Mouse (Mus musculus): ENCODE measurements around the gene N4bp2. TPM values are rescaled to one million over a fixed set of nuclear protein-coding genes. Genes with fewer than 3 reads are reported as not detected.

Gene N4bp2
- total and polyA plus RNA-seq, 3 experiments, result 2.4 to 11.1 (median 11.1) TPM

- Histone ChIP-seq H3K4me1 (ENCODE audit: control insufficient read depth, insufficient read depth, low read length) (no peaks in the 10 kb centered on the region), H3K27ac (no peak overlapping the region), H3K4me3 (no peak overlapping the region), H3K9ac (ENCODE audit: low read depth, low read length) (no peak overlapping the region), H3K27me3 (ENCODE audit: control insufficient read depth, insufficient read depth, low read length) (no peaks in the 10 kb centered on the region), H3K79me2 (replicated peaks; ENCODE audit: control insufficient read depth, insufficient read depth, low read length) (no peaks in the 10 kb centered on the region), H3K36me3 (ENCODE audit: control insufficient read depth, insufficient read depth, low read length) (no peaks in the 10 kb centered on the region; the same call in 1 of the 2 replicates)
- no peak for DNase-seq
- 95% methylated on average over 4 of the region's 4 CpGs for WGBS
- intact Hi-C loops (cut with DNase I), result no loop called here
- TF ChIP-seq POLR2A (IDR thresholded peaks at IDR 0.05; ENCODE audit: insufficient read depth, low read depth, low read length) (no peak), EP300 (IDR thresholded peaks at IDR 0.05; ENCODE audit: insufficient read depth, low read depth, low read length) (no peak), CTCF (IDR thresholded peaks at IDR 0.05) (no peak)
These were observed 63.2 kb downstream of the N4bp2 start for GRCm38 (mm10) chr5:65826476-65826875.

GRCm38 (mm10) chr5:65827102-65827501 is 63.8 kb downstream of the N4bp2 start:
- Histone ChIP-seq H3K4me3 (no peak overlapping the region), H3K36me3 (ENCODE audit: control insufficient read depth, insufficient read depth, low read length) (no peaks in the 10 kb centered on the region; the same call in 1 of the 2 replicates), H3K79me2 (replicated peaks; ENCODE audit: control insufficient read depth, insufficient read depth, low read length) (no peaks in the 10 kb centered on the region), H3K27me3 (ENCODE audit: control insufficient read depth, insufficient read depth, low read length) (no peaks in the 10 kb centered on the region), H3K27ac (no peak overlapping the region), H3K4me1 (ENCODE audit: control insufficient read depth, insufficient read depth, low read length) (no peaks in the 10 kb centered on the region), H3K9ac (ENCODE audit: low read depth, low read length) (no peak overlapping the region)
- DNase-seq, result no peak
- intact Hi-C loops (cut with DNase I), result no loop called here
- WGBS, result 85% methylated on average over 8 of the region's 8 CpGs
- TF ChIP-seq CTCF (IDR thresholded peaks at IDR 0.05), result no peak
- no peak for TF ChIP-seq POLR2A (IDR thresholded peaks at IDR 0.05; ENCODE audit: insufficient read depth, low read depth, low read length)
- TF ChIP-seq EP300 (IDR thresholded peaks at IDR 0.05; ENCODE audit: insufficient read depth, low read depth, low read length), result no peak

DNA sequence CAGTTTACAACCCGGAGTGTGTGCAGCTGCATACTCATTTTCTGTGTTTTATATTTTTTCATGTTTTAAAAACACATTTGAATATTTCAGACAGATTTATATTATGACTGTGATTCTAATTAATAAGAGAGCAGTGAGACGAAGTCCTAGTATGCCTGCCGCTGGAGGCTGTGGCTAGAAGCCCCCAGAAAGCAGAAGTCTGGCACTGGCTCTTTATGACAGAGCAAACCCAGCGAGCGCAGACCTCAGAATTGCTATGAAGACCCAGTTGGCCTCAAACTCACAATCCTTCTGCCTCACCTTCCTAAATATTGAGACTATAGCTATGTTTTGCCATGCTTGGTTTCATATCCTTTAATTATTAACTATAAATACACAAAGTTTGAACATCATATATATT is 64.9 kb downstream of the N4bp2 start:
- H3K27me3 ChIP-seq (ENCODE audit: control insufficient read depth, insufficient read depth, low read length), result no peaks in the 10 kb centered on the region
- H3K4me3 ChIP-seq, result no peak overlapping the region
- H3K36me3 ChIP-seq (ENCODE audit: control insufficient read depth, insufficient read depth, low read length), result no peaks in the 10 kb centered on the region; the same call in 1 of the 2 replicates
- H3K9ac ChIP-seq (ENCODE audit: low read depth, low read length), result no peak overlapping the region
- no peaks in the 10 kb centered on the region for H3K4me1 ChIP-seq (ENCODE audit: control insufficient read depth, insufficient read depth, low read length)
- intact Hi-C loops (cut with DNase I), result no loop called here
- H3K79me2 ChIP-seq (replicated peaks; ENCODE audit: control insufficient read depth, insufficient read depth, low read length), result no peaks in the 10 kb centered on the region
- no peak for TF ChIP-seq CTCF (IDR thresholded peaks at IDR 0.05)
- TF ChIP-seq EP300 (IDR thresholded peaks at IDR 0.05; ENCODE audit: insufficient read depth, low read depth, low read length), result no peak
- no peak for TF ChIP-seq POLR2A (IDR thresholded peaks at IDR 0.05; ENCODE audit: insufficient read depth, low read depth, low read length)
- DNase-seq, result no peak
- WGBS, result 98% methylated on average over 5 of the region's 5 CpGs
- H3K27ac ChIP-seq, result no peak overlapping the region

DNA sequence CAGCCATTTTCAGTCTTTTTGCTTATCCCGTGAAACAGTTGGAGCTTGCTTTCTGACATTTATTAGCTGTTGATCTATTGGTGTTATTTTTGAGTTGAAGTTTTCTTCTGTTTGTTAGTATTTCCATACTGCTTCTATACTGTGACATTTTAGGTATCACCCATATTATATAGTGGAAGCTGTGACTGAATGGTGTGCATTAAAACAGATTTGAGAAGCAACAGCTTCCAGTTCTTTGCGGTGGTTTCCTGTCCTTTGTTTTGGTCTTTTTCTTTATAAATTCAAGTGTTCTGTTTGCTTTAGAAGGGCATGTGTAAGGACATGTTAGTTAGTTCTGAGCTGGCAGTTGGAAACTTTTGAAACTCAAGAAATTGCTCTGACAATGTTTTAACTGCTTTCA is 65.7 kb downstream of the N4bp2 start:
- Histone ChIP-seq H3K79me2 (replicated peaks; ENCODE audit: control insufficient read depth, insufficient read depth, low read length) (no peaks in the 10 kb centered on the region), H3K27ac (no peak overlapping the region), H3K36me3 (ENCODE audit: control insufficient read depth, insufficient read depth, low read length) (no peaks in the 10 kb centered on the region; the same call in 1 of the 2 replicates), H3K4me1 (ENCODE audit: control insufficient read depth, insufficient read depth, low read length) (no peaks in the 10 kb centered on the region), H3K4me3 (no peak overlapping the region), H3K9ac (ENCODE audit: low read depth, low read length) (no peak overlapping the region), H3K27me3 (ENCODE audit: control insufficient read depth, insufficient read depth, low read length) (no peaks in the 10 kb centered on the region)
- DNase-seq, result no peak
- WGBS, result 54% methylated on average over 2 of the region's 2 CpGs
- TF ChIP-seq EP300 (IDR thresholded peaks at IDR 0.05; ENCODE audit: insufficient read depth, low read depth, low read length) (no peak), CTCF (IDR thresholded peaks at IDR 0.05) (no peak), POLR2A (IDR thresholded peaks at IDR 0.05; ENCODE audit: insufficient read depth, low read depth, low read length) (no peak)
- intact Hi-C loops (cut with DNase I), result no loop called here

- DNase-seq, result no peak
- Histone ChIP-seq H3K4me1 (ENCODE audit: control insufficient read depth, insufficient read depth, low read length) (no peaks in the 10 kb centered on the region), H3K4me3 (no peak overlapping the region), H3K27me3 (ENCODE audit: control insufficient read depth, insufficient read depth, low read length) (no peaks in the 10 kb centered on the region), H3K36me3 (ENCODE audit: control insufficient read depth, insufficient read depth, low read length) (no peaks in the 10 kb centered on the region), H3K27ac (no peak overlapping the region), H3K79me2 (replicated peaks; ENCODE audit: control insufficient read depth, insufficient read depth, low read length) (no peaks in the 10 kb centered on the region), H3K9ac (ENCODE audit: low read depth, low read length) (no peak overlapping the region)
- peak; percentile 18; the same call in 1 of the 2 replicates for TF ChIP-seq CTCF (IDR thresholded peaks at IDR 0.05)
- TF ChIP-seq POLR2A (IDR thresholded peaks at IDR 0.05; ENCODE audit: insufficient read depth, low read depth, low read length), result no peak
- WGBS, result 72% methylated on average over 11 of the region's 11 CpGs
- intact Hi-C loops (cut with DNase I), result no loop called here
These were observed 68.7 kb downstream of the N4bp2 start for GRCm38 (mm10) chr5:65831917-65832618.

DNA sequence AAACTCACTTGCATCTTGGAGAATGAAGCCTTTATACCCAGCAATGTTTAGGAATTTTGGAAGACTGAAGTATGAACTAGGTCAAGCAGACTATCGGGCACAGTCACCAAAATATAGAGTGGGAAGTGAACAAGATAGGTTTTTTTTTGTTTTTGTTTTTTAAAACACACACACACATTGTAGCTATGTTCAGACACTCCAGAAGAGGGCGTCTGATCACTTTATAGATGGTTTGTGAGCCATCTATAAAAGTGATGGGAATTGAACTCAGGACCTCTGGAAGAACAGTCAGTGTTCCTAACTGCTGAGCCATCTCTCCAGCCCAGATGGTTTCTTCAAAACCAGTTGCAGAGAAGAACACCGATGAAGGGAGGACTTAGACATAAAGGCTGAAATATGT is 69.8 kb downstream of the N4bp2 start:
- TF ChIP-seq EP300 (IDR thresholded peaks at IDR 0.05; ENCODE audit: insufficient read depth, low read depth, low read length) (no peak), POLR2A (IDR thresholded peaks at IDR 0.05; ENCODE audit: insufficient read depth, low read depth, low read length) (no peak), CTCF (IDR thresholded peaks at IDR 0.05) (no peak)
- no peak for DNase-seq
- Histone ChIP-seq H3K79me2 (replicated peaks; ENCODE audit: control insufficient read depth, insufficient read depth, low read length) (no peaks in the 10 kb centered on the region), H3K4me3 (no peak overlapping the region), H3K36me3 (ENCODE audit: control insufficient read depth, insufficient read depth, low read length) (no peaks in the 10 kb centered on the region), H3K4me1 (ENCODE audit: control insufficient read depth, insufficient read depth, low read length) (no peaks in the 10 kb centered on the region), H3K27ac (no peak overlapping the region), H3K27me3 (ENCODE audit: control insufficient read depth, insufficient read depth, low read length) (no peaks in the 10 kb centered on the region), H3K9ac (ENCODE audit: low read depth, low read length) (no peak overlapping the region)
- intact Hi-C loops (cut with DNase I), result no loop called here
- 82% methylated on average over 3 of the region's 3 CpGs for WGBS
